Mouse (Mus musculus) heart, embryonic 14.5 days (tissue): ENCODE data around the gene Etl4. TPM values are rescaled to one million over a fixed set of nuclear protein-coding genes. Genes with fewer than 3 reads are reported as not detected.

Source experiments
- ATAC-seq: fragments of 200-750 bp; cut with Nextera tagmentation; 2 replicates; pipeline ENCODE4 v1.8.0; 2017; ENCODE audit warnings: low read depth, moderate TSS enrichment; ENCODE audit not compliant: insufficient number of reproducible peaks, insufficient read depth, low FRiP score
- H3K27ac ChIP-seq, 2 experiments: fragments of 200-500 bp in 1 of 2; fragments of 300-500 bp in 1 of 2; sonication (generic) in 1 of 2; replicated peaks in 1 of 2; 2 replicates each; pipeline ENCODE4 v1.5.1; 2012 to 2014; ENCODE audit warnings: low read depth in 2 of 2, low read length in 2 of 2, control low read depth in 1 of 2, mild to moderate bottlenecking in 1 of 2, mixed read lengths in 1 of 2; ENCODE audit not compliant: control insufficient read depth in 1 of 2, insufficient read depth in 1 of 2
- H3K27me3 ChIP-seq: fragments of 300-500 bp; sonication (generic); 2 replicates; pipeline ENCODE4 v1.6.1; 2014; ENCODE audit warnings: mild to moderate bottlenecking, low read length, control low read depth; ENCODE audit not compliant: control insufficient read depth, insufficient read depth
- H3K36me3 ChIP-seq: fragments of 300-500 bp; sonication (generic); 2 replicates; pipeline ENCODE4 v1.6.1; 2014; ENCODE audit warnings: mild to moderate bottlenecking, control low read depth, low read length, mixed read lengths; ENCODE audit not compliant: control insufficient read depth, insufficient read depth
- H3K4me1 ChIP-seq, 2 experiments: fragments of 200-500 bp in 1 of 2; fragments of 300-500 bp in 1 of 2; sonication (generic) in 1 of 2; 2 replicates each; pipeline ENCODE4 v1.6.1; 2012 to 2014; ENCODE audit warnings: low read length in 2 of 2, control low read depth in 1 of 2, mixed read lengths in 1 of 2; ENCODE audit not compliant: control insufficient read depth in 2 of 2, insufficient read depth in 2 of 2
- H3K4me2 ChIP-seq: fragments of 300-500 bp; sonication (generic); 2 replicates; pipeline ENCODE4 v1.6.1; 2014; ENCODE audit warnings: mild to moderate bottlenecking, low read length
- H3K4me3 ChIP-seq, 2 experiments: fragments of 200-500 bp in 1 of 2; fragments of 300-500 bp in 1 of 2; sonication (generic) in 1 of 2; 2 replicates each; pipeline ENCODE4 v1.5.1; 2012 to 2014; ENCODE audit warnings: low read length in 2 of 2, mild to moderate bottlenecking in 2 of 2, control low read depth in 1 of 2, low read depth in 1 of 2, moderate library complexity in 1 of 2; ENCODE audit not compliant: control insufficient read depth in 1 of 2, insufficient read depth in 1 of 2
- H3K9ac ChIP-seq: fragments of 300-500 bp; sonication (generic); 2 replicates; pipeline ENCODE4 v1.6.1; 2014; ENCODE audit warnings: mild to moderate bottlenecking, low read length
- H3K9me3 ChIP-seq: fragments of 300-500 bp; sonication (generic); 2 replicates; pipeline ENCODE4 v1.6.1; 2016; ENCODE audit warnings: low read length, control low read depth; ENCODE audit not compliant: control insufficient read depth
- WGBS: fragments of 180-500 bp; shearing (Covaris S2); extraction: QIAGEN DNeasy Blood & Tissue Kit; methylation state at CpG from one replicate; pipeline ENCODE4 v1.1.7; 2014; 5-methylcytosine and 5-hydroxymethylcytosine counted together
- polyA plus RNA-seq: library from polyadenylated mRNA; unstranded; fragments of >200 nt; fragmentation: Nextera tagmentation; extraction: Ambion mirVana; gene quantifications from 2 replicates; pipeline ENCODE4 v1.2.1, GENCODE M21; 2014

Etl4 gene
- polyA plus RNA-seq, 1 experiment from 2014 or later, result 11.3 TPM

DNA sequence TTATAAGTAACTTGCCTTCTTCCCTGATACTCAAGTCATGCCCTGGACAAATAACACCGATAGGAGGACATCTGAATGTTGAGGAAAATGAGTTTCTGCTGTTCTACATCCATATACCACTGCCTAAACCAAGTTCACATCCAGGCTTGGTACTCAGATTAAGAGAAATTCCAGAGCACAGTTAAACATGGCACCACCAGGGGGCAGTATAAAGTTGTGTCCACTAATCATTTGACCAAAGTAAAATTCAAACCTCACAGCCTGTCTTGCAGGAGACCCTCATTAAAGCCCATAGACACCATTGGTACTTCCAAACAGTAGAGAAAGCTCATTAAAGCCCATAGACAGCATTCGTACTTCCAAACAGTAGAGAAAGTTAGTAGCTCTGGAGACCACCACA, 366.5 kb downstream of the Etl4 start:
- H3K4me2 ChIP-seq, result no peak overlapping the region
- H3K4me3 ChIP-seq, result no peak overlapping the region
- H3K9me3 ChIP-seq, result no peaks in the 10 kb centered on the region
- no peaks in the 10 kb centered on the region for H3K27me3 ChIP-seq
- ATAC-seq, result no peak
- H3K27ac ChIP-seq, result no peak overlapping the region
- WGBS, result 44% methylated on average over 2 of the region's 2 CpGs
- H3K9ac ChIP-seq, result no peak overlapping the region
- peaks cover 0 to 3% of the 10 kb centered on the region in 2 experiments; a peak in 1 of 4 replicates for H3K4me1 ChIP-seq
- no peaks in the 10 kb centered on the region for H3K36me3 ChIP-seq

- Histone ChIP-seq H3K4me1 (peaks cover 2 to 5% of the 10 kb centered on the region in 2 experiments; a peak in 2 of 4 replicates), H3K4me2 (no peak overlapping the region), H3K9me3 (no peaks in the 10 kb centered on the region), H3K36me3 (no peaks in the 10 kb centered on the region), H3K27me3 (no peaks in the 10 kb centered on the region), H3K27ac (no peak overlapping the region), H3K4me3 (no peak overlapping the region), H3K9ac (no peak overlapping the region)
- WGBS, result 74% methylated on average over 2 of the region's 2 CpGs
- no peak for ATAC-seq
These were observed 372.3 kb downstream of the Etl4 start for GRCm38 (mm10) chr2:20281903-20282302.

DNA sequence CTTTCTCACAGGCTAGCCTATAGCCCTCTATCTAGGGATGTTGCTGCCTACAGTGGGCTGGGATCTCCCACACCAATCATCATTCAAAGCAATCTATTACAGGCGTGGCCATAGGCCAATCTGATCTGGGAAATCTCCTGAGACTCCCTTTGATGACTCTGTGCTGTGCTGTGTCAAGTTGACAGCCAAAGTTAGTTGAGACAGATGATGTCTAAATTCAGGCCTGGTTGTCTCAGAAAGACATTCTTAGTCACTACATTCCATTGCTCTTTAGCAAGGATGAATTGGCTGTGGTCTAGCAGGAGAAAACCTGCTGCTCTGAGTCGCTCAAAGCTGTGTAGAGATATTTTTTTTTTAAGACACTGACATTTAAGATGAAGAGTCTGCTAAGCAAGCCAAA, 374.8 kb downstream of the Etl4 start:
- H3K4me2 ChIP-seq, result no peak overlapping the region
- 43% methylated on average over 2 of the region's 2 CpGs for WGBS
- H3K9me3 ChIP-seq, result no peaks in the 10 kb centered on the region
- no peak overlapping the region for H3K27ac ChIP-seq
- H3K4me3 ChIP-seq, result no peak overlapping the region
- H3K9ac ChIP-seq, result no peak overlapping the region
- H3K36me3 ChIP-seq, result no peaks in the 10 kb centered on the region
- no peaks in the 10 kb centered on the region for H3K27me3 ChIP-seq
- peaks cover 2 to 4% of the 10 kb centered on the region in 2 experiments; a peak in 1 of 4 replicates for H3K4me1 ChIP-seq
- ATAC-seq, result no peak

GRCm38 (mm10) chr2:20290982-20291740, 381.6 kb downstream of the Etl4 start:
- no peaks in the 10 kb centered on the region for H3K27me3 ChIP-seq
- no peak for ATAC-seq
- 45% methylated on average over 4 of the region's 4 CpGs for WGBS
- H3K27ac ChIP-seq, result no peak overlapping the region
- H3K4me2 ChIP-seq, result no peak overlapping the region
- H3K4me1 ChIP-seq, result no peaks in the 10 kb centered on the region
- no peak overlapping the region for H3K4me3 ChIP-seq
- H3K9me3 ChIP-seq, result no peaks in the 10 kb centered on the region
- H3K9ac ChIP-seq, result no peak overlapping the region
- H3K36me3 ChIP-seq, result no peaks in the 10 kb centered on the region

DNA sequence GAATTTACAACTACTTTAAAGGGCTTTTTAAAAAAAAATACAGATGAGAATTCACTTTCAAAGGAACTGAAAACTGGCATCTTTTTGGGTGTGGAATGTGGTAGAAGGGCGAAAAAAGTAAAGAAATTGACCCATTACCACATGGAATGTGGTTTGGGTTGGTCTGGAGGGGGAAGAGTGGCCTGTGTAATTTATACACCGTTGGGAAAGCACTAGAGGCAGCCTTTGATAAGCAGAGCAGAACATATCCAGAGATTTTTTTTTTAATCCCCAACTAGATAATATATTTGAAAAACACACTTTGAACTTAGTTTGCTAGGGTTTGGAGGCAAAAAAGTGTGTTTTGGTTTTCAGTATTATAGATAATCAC, 382.1 kb downstream of the Etl4 start:
- H3K27me3 ChIP-seq, result no peaks in the 10 kb centered on the region
- H3K4me3 ChIP-seq, result no peak overlapping the region
- H3K36me3 ChIP-seq, result no peaks in the 10 kb centered on the region
- H3K9me3 ChIP-seq, result no peaks in the 10 kb centered on the region
- no peak for ATAC-seq
- no peak overlapping the region for H3K9ac ChIP-seq
- H3K4me1 ChIP-seq, result no peaks in the 10 kb centered on the region
- H3K27ac ChIP-seq, result no peak overlapping the region
- H3K4me2 ChIP-seq, result no peak overlapping the region
- 50% methylated on average over 2 of the region's 2 CpGs for WGBS

DNA sequence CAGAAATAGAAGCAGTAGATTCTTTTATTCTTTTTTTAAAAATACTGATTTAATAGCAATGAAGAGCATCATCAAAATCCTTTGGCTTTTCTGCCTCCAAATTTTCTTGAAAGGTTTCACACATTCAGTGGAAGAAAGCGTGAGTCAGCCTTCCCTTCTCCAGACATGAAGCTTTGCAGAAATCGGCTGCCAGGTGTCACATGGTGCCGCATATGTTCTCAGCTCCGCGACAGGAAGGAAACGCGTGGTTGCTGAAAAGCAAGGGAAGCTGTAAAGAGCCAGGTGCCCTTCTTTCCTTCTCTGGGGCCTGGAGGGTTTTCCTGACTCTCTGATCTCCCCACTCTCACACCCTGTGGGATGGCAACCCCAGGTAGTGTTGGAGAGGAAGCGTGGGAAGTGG, 383.8 kb downstream of the Etl4 start:
- Histone ChIP-seq H3K9me3 (no peaks in the 10 kb centered on the region), H3K4me3 (no peak overlapping the region), H3K4me1 (no peaks in the 10 kb centered on the region), H3K4me2 (no peak overlapping the region), H3K27me3 (no peaks in the 10 kb centered on the region), H3K27ac (no peak overlapping the region), H3K36me3 (no peaks in the 10 kb centered on the region), H3K9ac (no peak overlapping the region)
- WGBS, result 74% methylated on average over 8 of the region's 8 CpGs
- ATAC-seq, result no peak

GRCm38 (mm10) chr2:20294596-20294995, 385.0 kb downstream of the Etl4 start:
- Histone ChIP-seq H3K9ac (no peak overlapping the region), H3K4me1 (no peaks in the 10 kb centered on the region), H3K27me3 (no peaks in the 10 kb centered on the region), H3K36me3 (no peaks in the 10 kb centered on the region), H3K4me3 (no peak overlapping the region), H3K9me3 (no peaks in the 10 kb centered on the region), H3K27ac (no peak overlapping the region), H3K4me2 (no peak overlapping the region)
- WGBS, result 31% methylated on average over 4 of the region's 4 CpGs
- no peak for ATAC-seq

- H3K36me3 ChIP-seq, result no peaks in the 10 kb centered on the region
- WGBS, result 86% methylated on average over 3 of the region's 3 CpGs
- no peaks in the 10 kb centered on the region for H3K27me3 ChIP-seq
These were observed 392.9 kb downstream of the Etl4 start for GRCm38 (mm10) chr2:20302517-20302916.

More at GRCm38 (mm10) chr2:20302517-20302916, 392.9 kb downstream of the Etl4 start:
- no peak for ATAC-seq
- no peaks in the 10 kb centered on the region for H3K4me1 ChIP-seq
- H3K4me3 ChIP-seq, result no peak overlapping the region
- no peak overlapping the region for H3K9ac ChIP-seq
- no peaks in the 10 kb centered on the region for H3K9me3 ChIP-seq
- H3K27ac ChIP-seq, result no peak overlapping the region
- H3K4me2 ChIP-seq, result no peak overlapping the region
